Comparison of ENCODE assay signal across 12 mouse cellular contexts in the genomic region with DNA sequence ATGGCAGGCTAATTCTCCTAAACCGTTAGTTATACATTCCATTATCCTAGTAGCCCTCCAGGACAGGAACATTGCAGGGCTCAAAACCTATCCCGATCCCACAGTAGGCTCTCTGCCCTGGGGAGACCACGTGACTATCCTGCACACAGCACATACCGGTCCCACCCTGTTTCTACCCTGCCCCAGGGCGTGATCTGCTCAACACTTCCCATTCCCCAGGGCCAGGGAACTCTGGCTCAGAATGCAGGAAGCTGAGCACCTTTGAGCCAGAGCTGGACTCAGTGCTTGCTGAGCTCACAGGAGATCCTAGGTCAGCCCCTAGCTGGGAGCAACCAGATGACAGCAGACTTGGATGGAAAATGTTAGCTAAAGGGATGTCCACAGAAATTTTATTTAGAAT. TPM values are rescaled to one million over a fixed set of nuclear protein-coding genes. Genes with fewer than 3 reads are reported as not detected.
DNase-seq lines count a peak whose midpoint lies in the region; ATAC-seq and TF ChIP-seq lines count a peak whose summit lies in the region.
"Had no signal": no experiment of that assay in that cellular context is flagged by ENCODE, and none has a peak within 500 bp of the region (broad histone marks: within the 10 kb centered on the region; RNA-seq: fewer than 3 reads in every experiment).

No protein-coding gene starts in this region.

- no peak for ATAC-seq in forebrain, embryonic 12.5 days (ENCODE audit: low FRiP score)
- ATAC-seq: forebrain, embryonic 15.5 days had no signal

- no peaks in the 10 kb centered on the region for H3K79me2 ChIP-seq in heart, adult 2 months (replicated peaks; ENCODE audit: control insufficient read depth, insufficient read depth, low read length)

- H3K4me1 ChIP-seq in heart, adult 2 months (ENCODE audit: control insufficient read depth, insufficient read depth, low read length) = peaks cover 9% of the 10 kb centered on the region
- H3K4me1 ChIP-seq in heart, embryonic 10.5 days = peaks cover 17% of the 10 kb centered on the region
- H3K4me1 ChIP-seq in forebrain, embryonic 12.5 days = 0 out of 2 replicates have a peak, but pooled peaks cover 4% of the 10 kb centered on the region

- H3K9me3 ChIP-seq in heart, embryonic 10.5 days = no peaks in the 10 kb centered on the region
- no peaks in the 10 kb centered on the region for H3K9me3 ChIP-seq in forebrain, embryonic 12.5 days
- H3K9me3 ChIP-seq: forebrain, embryonic 15.5 days; hindbrain, embryonic 12.5 days had no signal

- TF ChIP-seq EP300 in heart, adult 2 months (IDR thresholded peaks at IDR 0.05; ENCODE audit: insufficient read depth, low read depth, low read length) = 0 out of 2 replicates have a peak, but pooled peaks have one; percentile 33

- no peak overlapping the region for H3K4me2 ChIP-seq in forebrain, embryonic 12.5 days
- H3K4me2 ChIP-seq: forebrain, embryonic 15.5 days; hindbrain, embryonic 12.5 days had no signal

- peak overlapping the region; percentile 36 for H3K27ac ChIP-seq in heart, adult 2 months
- no peak overlapping the region for H3K27ac ChIP-seq in heart, embryonic 10.5 days
- no peak overlapping the region for H3K27ac ChIP-seq in forebrain, embryonic 12.5 days
- H3K27ac ChIP-seq: forebrain, embryonic 15.5 days; hindbrain, embryonic 12.5 days had no signal

- TF ChIP-seq POLR2A in heart, adult 2 months (IDR thresholded peaks at IDR 0.05; ENCODE audit: insufficient read depth, low read depth, low read length) = 0 out of 2 replicates have a peak, but pooled peaks have one; percentile 46

- intact Hi-C loops in heart, adult 2 months (cut with DNase I) = loop anchor here (1.0 to 5.0 kb wide), 2 partner anchors 88 to 181 kb away; a partner anchor contains a TSS
- intact Hi-C loops in heart, postnatal 25 days (cut with DNase I) = no loop called here

- peak; percentile 35 for TF ChIP-seq CTCF in heart, adult 2 months (IDR thresholded peaks at IDR 0.05)

- no peak overlapping the region for H3K9ac ChIP-seq in heart, adult 2 months (ENCODE audit: low read depth, low read length)
- H3K9ac ChIP-seq in forebrain, embryonic 12.5 days = no peak overlapping the region
- H3K9ac ChIP-seq: forebrain, embryonic 15.5 days; hindbrain, embryonic 12.5 days had no signal

- no peaks in the 10 kb centered on the region for H3K36me3 ChIP-seq in heart, adult 2 months (ENCODE audit: control insufficient read depth, insufficient read depth, low read length)
- H3K36me3 ChIP-seq in heart, embryonic 10.5 days = no peaks in the 10 kb centered on the region
- no peaks in the 10 kb centered on the region for H3K36me3 ChIP-seq in forebrain, embryonic 12.5 days (replicated peaks)
- H3K36me3 ChIP-seq: forebrain, embryonic 15.5 days; hindbrain, embryonic 12.5 days had no signal

- WGBS in heart, adult 2 months = 40% methylated on average over 5 of the region's 5 CpGs
- 40% methylated on average over 5 of the region's 5 CpGs for WGBS in heart, embryonic 10.5 days
- WGBS in forebrain, embryonic 12.5 days = 51% methylated on average over 5 of the region's 5 CpGs

- peak; percentile 62 to 79 for DNase-seq in heart, adult 2 months
- no peak for DNase-seq in heart, embryonic 10.5 days (ENCODE audit: low spot score)
- DNase-seq in 3T3-L1 (ENCODE audit: low read depth, low spot score) (peak; percentile 53), R1 (ENCODE audit: low read depth, low spot score) (peak; percentile 97), MN1 (ENCODE audit: low spot score) (no peak)
- peak; percentile 55 for DNase-seq in heart, postnatal 25 days (ENCODE audit: low spot score)
- DNase-seq in frontal cortex, postnatal 25 days (ENCODE audit: low spot score in 2 of 2) = no peak
- DNase-seq: embryo, embryonic 11 days had no signal

- H3K4me3 ChIP-seq in heart, adult 2 months = no peak overlapping the region
- no peak overlapping the region for H3K4me3 ChIP-seq in heart, embryonic 10.5 days
- H3K4me3 ChIP-seq in forebrain, embryonic 12.5 days (replicated peaks) = no peak overlapping the region
- H3K4me3 ChIP-seq: forebrain, embryonic 15.5 days; hindbrain, embryonic 12.5 days had no signal

- no peaks in the 10 kb centered on the region for H3K27me3 ChIP-seq in heart, adult 2 months (ENCODE audit: control insufficient read depth, insufficient read depth, low read length)
- no peaks in the 10 kb centered on the region for H3K27me3 ChIP-seq in heart, embryonic 10.5 days (ENCODE audit: insufficient read depth, poor library complexity, severe bottlenecking)
- H3K27me3 ChIP-seq in forebrain, embryonic 12.5 days = no peaks in the 10 kb centered on the region
- H3K27me3 ChIP-seq: forebrain, embryonic 15.5 days; hindbrain, embryonic 12.5 days had no signal

RNA-seq across cellular contexts. Expression of a gene that starts 10.2 kb away (rescaled TPM):
- under 1 TPM in 1 of 2 experiments, not detected in 1; 0.18 TPM for total RNA-seq in heart, adult 2 months (2021)
- 0.06 and 0.18 TPM in 2 replicates for polyA plus RNA-seq in heart, adult 2 months (2012; rRNA removed)
- 0.14 TPM in 1 of 2 replicates, not detected in the other for polyA plus RNA-seq in heart, embryonic 10.5 days (2016; fragmentation: Nextera tagmentation; extraction: Ambion mirVana)
- under 1 TPM in 1 of 2 experiments, not detected in 1; 0.16 TPM for total RNA-seq in heart, postnatal 25 days (2021)
- polyA plus RNA-seq in forebrain, embryonic 12.5 days (2016; fragmentation: Nextera tagmentation; extraction: Ambion mirVana) = 0.15 TPM in 1 of 2 replicates, not detected in the other
- polyA plus RNA-seq: forebrain, embryonic 15.5 days; liver, embryonic 16.5 days had no signal

RNA-seq across cellular contexts. Expression of a gene that starts 27.5 kb away (rescaled TPM):
- 10 to 100 TPM; 43.0 to 44.0 TPM for total RNA-seq in heart, adult 2 months (2021)
- polyA plus RNA-seq in heart, adult 2 months (2012; rRNA removed) = 11.6 and 18.0 TPM in 2 replicates
- 8.5 and 10.5 TPM in 2 replicates for polyA plus RNA-seq in heart, embryonic 10.5 days (2016; fragmentation: Nextera tagmentation; extraction: Ambion mirVana)
- 10 to 100 TPM; 38.4 to 45.5 TPM for total RNA-seq in heart, postnatal 25 days (2021)
- 29.6 and 31.2 TPM in 2 replicates for polyA plus RNA-seq in forebrain, embryonic 12.5 days (2016; fragmentation: Nextera tagmentation; extraction: Ambion mirVana)

Comparison
In these comparisons a context has a peak if more than half of its experiments do, and no peak if none do; other contexts are left out.
1. DNase-seq: peak in heart, adult 2 months (2 of 2), 3T3-L1 (single experiment), R1 (single experiment) and heart, postnatal 25 days (single experiment); none in heart, embryonic 10.5 days (single experiment), MN1 (single experiment) and frontal cortex, postnatal 25 days (0 of 2).